Mouse (Mus musculus) limb, embryonic 14.5 days (tissue): Measurements from ENCODE around the gene Klhl18. TPM values are rescaled to one million over a fixed set of nuclear protein-coding genes. Genes with fewer than 3 reads are reported as not detected.

Experiments used
- ATAC-seq: fragments of 200-750 bp; cut with Nextera tagmentation; 2 replicates; pipeline ENCODE4 v1.8.0; 2017; ENCODE audit warnings: low read depth, moderate number of reproducible peaks, moderate TSS enrichment; ENCODE audit not compliant: low FRiP score
- DNase-seq: peaks from one replicate; pipeline ENCODE4 v3.0.0-alpha.2; 2015; ENCODE audit warnings: low spot score
- H3K27ac ChIP-seq: fragments of 300-500 bp; sonication (generic); replicated peaks from 2 replicates; pipeline ENCODE4 v1.5.1; 2014; ENCODE audit warnings: low read depth, mild to moderate bottlenecking, low read length, moderate library complexity, mixed read lengths
- H3K27me3 ChIP-seq: fragments of 300-500 bp; sonication (generic); 2 replicates; pipeline ENCODE4 v1.6.1; 2014; ENCODE audit warnings: low read length, mixed read lengths; ENCODE audit not compliant: control insufficient read depth, insufficient read depth
- H3K36me3 ChIP-seq: fragments of 300-500 bp; sonication (generic); 2 replicates; pipeline ENCODE4 v1.6.1; 2014; ENCODE audit warnings: mild to moderate bottlenecking, low read length, moderate library complexity, mixed read lengths; ENCODE audit not compliant: control insufficient read depth, insufficient read depth
- H3K4me1 ChIP-seq: fragments of 300-500 bp; sonication (generic); 2 replicates; pipeline ENCODE4 v1.6.1; 2014; ENCODE audit warnings: antibody characterized with exemption, low read length, mixed read lengths; ENCODE audit not compliant: control insufficient read depth, insufficient read depth
- H3K4me2 ChIP-seq: fragments of 300-500 bp; sonication (generic); replicated peaks from 2 replicates; pipeline ENCODE4 v1.6.1; 2014; ENCODE audit warnings: low read depth, mild to moderate bottlenecking, low read length, moderate library complexity; ENCODE audit not compliant: severe bottlenecking
- H3K4me3 ChIP-seq: fragments of 300-500 bp; sonication (generic); replicated peaks from 2 replicates; pipeline ENCODE4 v1.5.1; 2014; ENCODE audit warnings: low read length
- H3K9ac ChIP-seq: fragments of 300-500 bp; sonication (generic); 2 replicates; pipeline ENCODE4 v1.6.1; 2014; ENCODE audit warnings: mild to moderate bottlenecking, low read depth, low read length, moderate library complexity; ENCODE audit not compliant: severe bottlenecking
- H3K9me3 ChIP-seq: fragments of 300-500 bp; sonication (generic); 2 replicates; pipeline ENCODE4 v1.6.1; 2016; ENCODE audit warnings: low read length; ENCODE audit not compliant: control insufficient read depth
- POLR2A ChIP-seq: fragments of 200-500 bp; IDR thresholded peaks from 2 replicates; pipeline ENCODE4 v1.8.0; 2012; ENCODE audit warnings: inconsistent platforms, mild to moderate bottlenecking, moderate library complexity, borderline replicate concordance; ENCODE audit not compliant: insufficient read depth, insufficient read length; ENCODE audit errors: extremely low read depth
- WGBS: fragments of 180-500 bp; shearing (Covaris S2); extraction: QIAGEN DNeasy Blood & Tissue Kit; methylation state at CpG from one replicate; pipeline ENCODE4 v1.1.7; 2014; 5-methylcytosine and 5-hydroxymethylcytosine counted together
- polyA plus RNA-seq, 2 experiments: library from polyadenylated mRNA; depleted of rRNA in 1 of 2; stranded (reverse) in 1 of 2; unstranded in 1 of 2; fragments of >200 nt; fragmentation: Nextera tagmentation in 1 of 2; extraction: Ambion mirVana in 1 of 2; gene quantifications; 2 replicates each; pipeline versions ENCODE4 v1.2.1 to v1.2.3; 2012 to 2014

Klhl18 gene
- polyA plus RNA-seq (2012; rRNA removed) (21.0 and 23.9 TPM in 2 replicates), polyA plus RNA-seq (2014; fragmentation: Nextera tagmentation; extraction: Ambion mirVana) (11.0 and 11.7 TPM in 2 replicates)

- Histone ChIP-seq H3K4me2 (peak within 1 kb of the TSS; percentile 62), H3K4me3 (peak within 1 kb of the TSS; percentile 60), H3K36me3 (0 out of 2 replicates have a peak, but pooled peaks cover 3% of the 10 kb centered on the region), H3K4me1 (peaks cover 4% of the 10 kb centered on the region), H3K27ac (peak within 1 kb of the TSS; percentile 87), H3K9ac (peak within 1 kb of the TSS; percentile 71), H3K9me3 (no peaks in the 10 kb centered on the region), H3K27me3 (no peaks in the 10 kb centered on the region)
- WGBS, result under 1% methylated on average over 53 of the region's 53 CpGs
- ATAC-seq (peak; percentile 99), DNase-seq (peak; percentile 97)
- peak; percentile 90; the same call in 1 of the 2 replicates for TF ChIP-seq POLR2A
These were observed at the start of gene Klhl18, which contains the start of gene Kif9 for GRCm38 (mm10) chr9:110476124-110477091. Gene Klhl18, minus strand, starts transcription at chr9:110476694. Gene Kif9, plus strand, starts transcription at chr9:110476958.

GRCm38 (mm10) chr9:110525737-110526136 lies 49.2 kb upstream of the Klhl18 start:
- Histone ChIP-seq H3K36me3 (no peaks in the 10 kb centered on the region), H3K4me3 (no peak overlapping the region), H3K27me3 (no peaks in the 10 kb centered on the region), H3K4me2 (no peak overlapping the region), H3K4me1 (no peaks in the 10 kb centered on the region), H3K9ac (no peak overlapping the region), H3K9me3 (no peaks in the 10 kb centered on the region), H3K27ac (no peak overlapping the region)
- no peak for TF ChIP-seq POLR2A
- 51% methylated on average over 2 of the region's 2 CpGs for WGBS
- ATAC-seq (no peak), DNase-seq (no peak)

GRCm38 (mm10) chr9:110490913-110491312 lies 14.4 kb upstream of the Klhl18 start:
- H3K4me3 ChIP-seq, result no peak overlapping the region
- ATAC-seq, result no peak
- no peak for DNase-seq
- no peak overlapping the region for H3K9ac ChIP-seq
- no peaks in the 10 kb centered on the region for H3K4me1 ChIP-seq
- H3K27me3 ChIP-seq, result no peaks in the 10 kb centered on the region
- no peaks in the 10 kb centered on the region for H3K36me3 ChIP-seq
- no peak overlapping the region for H3K27ac ChIP-seq
- TF ChIP-seq POLR2A, result no peak
- H3K4me2 ChIP-seq, result no peak overlapping the region
- 56% methylated on average over 5 of the region's 5 CpGs for WGBS
- H3K9me3 ChIP-seq, result 0 out of 2 replicates have a peak, but pooled peaks cover 5% of the 10 kb centered on the region

DNA sequence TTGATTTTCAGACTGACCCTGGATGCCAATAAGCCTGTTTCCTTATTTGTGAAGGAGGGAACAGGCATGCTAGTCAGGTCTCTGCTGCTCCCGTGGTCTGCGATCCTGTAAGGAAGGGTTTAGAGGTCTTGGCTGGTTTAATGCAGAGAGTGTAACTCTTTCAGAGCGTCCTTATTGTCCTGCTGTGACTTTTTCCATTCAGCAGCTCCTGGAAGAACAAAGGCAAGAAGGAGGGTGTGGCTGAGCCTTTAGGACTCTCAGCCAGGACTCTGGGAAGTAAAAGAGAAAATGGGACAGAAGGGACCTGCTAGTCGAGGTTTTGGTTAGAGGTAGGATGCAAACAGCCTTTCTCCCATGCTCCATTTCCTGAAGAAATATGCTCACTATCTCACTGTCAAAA lies 12.3 kb upstream of the Klhl18 start:
- ATAC-seq, result no peak
- no peak overlapping the region for H3K4me2 ChIP-seq
- H3K9me3 ChIP-seq, result 0 out of 2 replicates have a peak, but pooled peaks cover 5% of the 10 kb centered on the region
- no peak overlapping the region for H3K27ac ChIP-seq
- no peak overlapping the region for H3K4me3 ChIP-seq
- no peaks in the 10 kb centered on the region for H3K4me1 ChIP-seq
- no peaks in the 10 kb centered on the region for H3K27me3 ChIP-seq
- WGBS, result 55% methylated on average over 4 of the region's 4 CpGs
- no peak for TF ChIP-seq POLR2A
- no peak for DNase-seq
- H3K9ac ChIP-seq, result no peak overlapping the region
- no peaks in the 10 kb centered on the region for H3K36me3 ChIP-seq

GRCm38 (mm10) chr9:110478639-110479038 lies 2.1 kb upstream of the Klhl18 start:
- no peaks in the 10 kb centered on the region for H3K27me3 ChIP-seq

More at GRCm38 (mm10) chr9:110478639-110479038, 2.1 kb upstream of the Klhl18 start:
- DNase-seq (no peak), ATAC-seq (no peak)
- H3K9me3 ChIP-seq, result no peaks in the 10 kb centered on the region
- WGBS, result 70% methylated on average over 4 of the region's 4 CpGs
- H3K36me3 ChIP-seq, result no peaks in the 10 kb centered on the region
- no peak for TF ChIP-seq POLR2A
- H3K4me3 ChIP-seq, result no peak overlapping the region
- H3K27ac ChIP-seq, result no peak overlapping the region
- H3K4me1 ChIP-seq, result peaks cover 4% of the 10 kb centered on the region
- H3K4me2 ChIP-seq, result no peak overlapping the region
- no peak overlapping the region for H3K9ac ChIP-seq
